ENCODE assay signal across 7 mouse cellular contexts in the genomic region with DNA sequence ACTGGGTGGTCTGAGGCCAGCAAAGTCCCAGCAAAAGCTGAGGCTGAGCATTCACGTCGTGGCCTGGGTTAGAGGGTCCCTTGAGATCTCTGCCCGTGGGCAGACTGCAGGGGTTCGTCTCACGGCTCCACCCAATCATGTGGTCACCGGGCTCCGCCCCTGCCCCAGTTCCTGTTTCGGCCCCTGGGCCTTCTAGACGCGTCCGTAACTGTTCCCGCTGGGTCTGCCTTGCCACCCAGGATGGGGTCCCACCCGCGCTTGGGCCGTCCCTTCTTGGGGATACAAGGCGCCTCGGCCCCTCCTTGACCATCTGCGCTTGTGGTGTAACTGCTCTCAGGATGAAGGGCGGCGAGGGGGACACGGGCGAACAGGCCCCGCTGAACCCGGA. TPM values are rescaled to one million over a fixed set of nuclear protein-coding genes. Genes with fewer than 3 reads are reported as not detected.
DNase-seq lines count a peak whose midpoint lies in the region; ATAC-seq lines count a peak whose summit lies in the region.

A gene (plus strand): TSS at position 165 of the 388 bp plus-strand sequence.

- ATAC-seq in inflammation-experienced regulatory T-cells, adult 6 months: peak; percentile 30

- DNase-seq in adipocyte (ENCODE audit: low spot score): peak; percentile 78
- peak; percentile 87 for DNase-seq in embryo, embryonic 10.5 days (ENCODE audit: low spot score)
- peak; percentile 90 for DNase-seq in gastrocnemius, postnatal 14 days
- peak; percentile 85 to 92 for DNase-seq in left cerebral cortex, postnatal 25 days (ENCODE audit: low spot score in 2 of 2)
- peak; percentile 79 for DNase-seq in mesoderm, embryonic 11.5 days (ENCODE audit: low read depth, low spot score)
- DNase-seq in right cerebral cortex, postnatal 4 days: peak; percentile 78

- intact Hi-C loops in gastrocnemius, postnatal 14 days (cut with DNase I; ENCODE audit: low total_unique reads): no loop called here
- intact Hi-C loops in left cerebral cortex, postnatal 25 days (cut with DNase I): loop anchor here (5.0 kb wide), 1 partner anchor 168 kb away; no protein-coding TSS in a partner anchor

RNA-seq across cellular contexts. Expression of the gene that starts here (rescaled TPM):
- total RNA-seq in gastrocnemius, postnatal 14 days (2021): 1 to 10 TPM; 8.1 to 9.2 TPM
- 10 to 100 TPM; 11.3 to 14.3 (median 14.2) TPM for polyA plus RNA-seq in inflammation-experienced regulatory T-cells, adult 6 months (2017; shearing (Covaris generic))
- total RNA-seq in left cerebral cortex, postnatal 25 days (2021): 10 to 100 TPM; 23.1 to 23.7 TPM

Comparison
In these comparisons a context has a peak if more than half of its experiments do, and no peak if none do; other contexts are left out.
1. Peak in every context shown above with its lines: DNase-seq and ATAC-seq.